Mouse (Mus musculus) heart, embryonic 11.5 days (tissue): Measurements from ENCODE around the gene Rsad2. TPM values are rescaled to one million over a fixed set of nuclear protein-coding genes. Genes with fewer than 3 reads are reported as not detected.

Experiments
- ATAC-seq: fragments of 200-750 bp; cut with Nextera tagmentation; replicated peaks from 2 replicates; pipeline ENCODE4 v1.8.0; 2017; ENCODE audit warnings: moderate library complexity; ENCODE audit not compliant: insufficient number of reproducible peaks, low FRiP score, low TSS enrichment
- H3K27ac ChIP-seq: fragments of 300-500 bp; sonication (generic); 2 replicates; pipeline ENCODE4 v1.5.1; 2014; ENCODE audit warnings: mild to moderate bottlenecking, low read depth, low read length
- H3K27me3 ChIP-seq: fragments of 300-500 bp; sonication (generic); 2 replicates; pipeline ENCODE4 v1.6.1; 2014; ENCODE audit warnings: mild to moderate bottlenecking, low read length, mixed read lengths; ENCODE audit not compliant: control insufficient read depth, insufficient read depth
- H3K36me3 ChIP-seq: fragments of 300-500 bp; sonication (generic); 2 replicates; pipeline ENCODE4 v1.6.1; 2014; ENCODE audit warnings: mild to moderate bottlenecking, low read length, moderate library complexity, mixed read lengths; ENCODE audit not compliant: control insufficient read depth, insufficient read depth
- H3K4me1 ChIP-seq: fragments of 300-500 bp; sonication (generic); 2 replicates; pipeline ENCODE4 v1.6.1; 2014; ENCODE audit warnings: low read length; ENCODE audit not compliant: control insufficient read depth, insufficient read depth
- H3K4me2 ChIP-seq: fragments of 300-500 bp; sonication (generic); 2 replicates; pipeline ENCODE4 v1.6.1; 2014; ENCODE audit warnings: mild to moderate bottlenecking, moderate library complexity
- H3K4me3 ChIP-seq: fragments of 300-500 bp; sonication (generic); 2 replicates; pipeline ENCODE4 v1.5.1; 2014; ENCODE audit warnings: low read depth, low read length
- H3K9ac ChIP-seq: fragments of 300-500 bp; sonication (generic); 2 replicates; pipeline ENCODE4 v1.6.1; 2014; ENCODE audit warnings: mild to moderate bottlenecking, low read depth, low read length, moderate library complexity
- H3K9me3 ChIP-seq: fragments of 300-500 bp; sonication (generic); replicated peaks from 2 replicates; pipeline ENCODE4 v1.6.1; 2016; ENCODE audit warnings: low read length; ENCODE audit not compliant: control insufficient read depth
- WGBS: fragments of 180-500 bp; shearing (Covaris S2); extraction: QIAGEN DNeasy Blood & Tissue Kit; methylation state at CpG from one replicate; pipeline ENCODE4 v1.1.7; 2014; ENCODE audit not compliant: insufficient replicate concordance; 5-methylcytosine and 5-hydroxymethylcytosine counted together
- polyA plus RNA-seq: library from polyadenylated mRNA; unstranded; fragments of >200 nt; fragmentation: Nextera tagmentation; extraction: Ambion mirVana; gene quantifications from 2 replicates; pipeline ENCODE4 v1.2.1, GENCODE M21; 2014

Gene Rsad2
- polyA plus RNA-seq, 1 experiment from 2014 or later: 0.13 TPM

GRCm38 (mm10) chr12:26412802-26413201 lies 43.5 kb downstream of the Rsad2 start:
- Histone ChIP-seq H3K27ac (no peak overlapping the region), H3K9ac (no peak overlapping the region), H3K4me3 (no peak overlapping the region), H3K36me3 (no peaks in the 10 kb centered on the region), H3K9me3 (no peaks in the 10 kb centered on the region), H3K4me1 (peaks cover 24% of the 10 kb centered on the region), H3K27me3 (no peaks in the 10 kb centered on the region), H3K4me2 (no peak overlapping the region)
- 72% methylated on average over 6 of the region's 6 CpGs for WGBS
- ATAC-seq: no peak

- Histone ChIP-seq H3K27ac (no peak overlapping the region), H3K4me3 (no peak overlapping the region), H3K27me3 (no peaks in the 10 kb centered on the region), H3K9ac (no peak overlapping the region), H3K4me2 (no peak overlapping the region), H3K9me3 (no peaks in the 10 kb centered on the region), H3K4me1 (peaks cover 24% of the 10 kb centered on the region), H3K36me3 (no peaks in the 10 kb centered on the region)
- no peak for ATAC-seq
- WGBS: 57% methylated on average over 10 of the region's 10 CpGs
These were observed 44.3 kb downstream of the Rsad2 start for GRCm38 (mm10) chr12:26411841-26412450.

GRCm38 (mm10) chr12:26410443-26410842 lies 45.8 kb downstream of the Rsad2 start:
- H3K9me3 ChIP-seq: no peaks in the 10 kb centered on the region
- no peak overlapping the region for H3K9ac ChIP-seq
- peaks cover 32% of the 10 kb centered on the region for H3K4me1 ChIP-seq
- no peak overlapping the region for H3K4me3 ChIP-seq
- no peak overlapping the region for H3K4me2 ChIP-seq
- ATAC-seq: no peak
- no peaks in the 10 kb centered on the region for H3K27me3 ChIP-seq
- no peaks in the 10 kb centered on the region for H3K36me3 ChIP-seq
- 89% methylated on average over 3 of the region's 3 CpGs for WGBS
- H3K27ac ChIP-seq: no peak overlapping the region

DNA sequence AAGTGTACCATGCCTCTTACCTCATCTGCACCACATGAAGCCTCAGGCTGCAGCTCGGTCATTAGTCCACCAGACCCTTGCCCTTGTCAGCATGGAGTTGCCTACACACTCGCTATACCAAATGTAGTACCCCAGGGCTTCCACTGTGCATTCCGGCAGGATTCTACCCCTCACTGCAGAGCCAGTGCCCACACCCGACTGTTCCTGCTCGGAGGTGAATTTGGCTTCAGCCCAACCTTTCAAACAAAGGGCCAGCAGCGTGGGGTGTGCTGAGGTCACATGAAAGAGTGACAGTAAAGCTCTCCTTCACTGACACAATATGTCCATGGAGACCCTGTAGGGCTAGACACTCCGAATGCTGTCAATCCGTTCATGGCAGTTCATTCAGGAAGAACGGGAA lies 47.5 kb downstream of the Rsad2 start:
- Histone ChIP-seq H3K4me3 (no peak overlapping the region), H3K27ac (no peak overlapping the region), H3K27me3 (no peaks in the 10 kb centered on the region), H3K4me1 (peaks cover 39% of the 10 kb centered on the region), H3K9me3 (no peaks in the 10 kb centered on the region), H3K4me2 (no peak overlapping the region), H3K9ac (no peak overlapping the region), H3K36me3 (no peaks in the 10 kb centered on the region)
- ATAC-seq: peak; percentile 55; the same call in 1 of the 2 replicates
- 69% methylated on average over 9 of the region's 9 CpGs for WGBS

- ATAC-seq: no peak
- Histone ChIP-seq H3K27ac (peak overlapping the region; percentile 29; the same call in 1 of the 2 replicates), H3K4me1 (peaks cover 30% of the 10 kb centered on the region), H3K9ac (no peak overlapping the region), H3K4me2 (peak overlapping the region; percentile 45), H3K27me3 (no peaks in the 10 kb centered on the region), H3K9me3 (no peaks in the 10 kb centered on the region), H3K36me3 (no peaks in the 10 kb centered on the region), H3K4me3 (no peak overlapping the region)
- 46% methylated on average over 11 of the region's 11 CpGs for WGBS
These were observed 51.2 kb downstream of the Rsad2 start for GRCm38 (mm10) chr12:26404781-26405702.

GRCm38 (mm10) chr12:26403372-26404125 lies 52.7 kb downstream of the Rsad2 start:
- H3K27me3 ChIP-seq: no peaks in the 10 kb centered on the region
- no peak overlapping the region for H3K4me2 ChIP-seq
- H3K4me3 ChIP-seq: no peak overlapping the region
- no peaks in the 10 kb centered on the region for H3K36me3 ChIP-seq
- H3K9ac ChIP-seq: no peak overlapping the region
- ATAC-seq: no peak
- peaks cover 24% of the 10 kb centered on the region for H3K4me1 ChIP-seq
- no peaks in the 10 kb centered on the region for H3K9me3 ChIP-seq
- H3K27ac ChIP-seq: no peak overlapping the region
- 77% methylated on average over 16 of the region's 16 CpGs for WGBS

DNA sequence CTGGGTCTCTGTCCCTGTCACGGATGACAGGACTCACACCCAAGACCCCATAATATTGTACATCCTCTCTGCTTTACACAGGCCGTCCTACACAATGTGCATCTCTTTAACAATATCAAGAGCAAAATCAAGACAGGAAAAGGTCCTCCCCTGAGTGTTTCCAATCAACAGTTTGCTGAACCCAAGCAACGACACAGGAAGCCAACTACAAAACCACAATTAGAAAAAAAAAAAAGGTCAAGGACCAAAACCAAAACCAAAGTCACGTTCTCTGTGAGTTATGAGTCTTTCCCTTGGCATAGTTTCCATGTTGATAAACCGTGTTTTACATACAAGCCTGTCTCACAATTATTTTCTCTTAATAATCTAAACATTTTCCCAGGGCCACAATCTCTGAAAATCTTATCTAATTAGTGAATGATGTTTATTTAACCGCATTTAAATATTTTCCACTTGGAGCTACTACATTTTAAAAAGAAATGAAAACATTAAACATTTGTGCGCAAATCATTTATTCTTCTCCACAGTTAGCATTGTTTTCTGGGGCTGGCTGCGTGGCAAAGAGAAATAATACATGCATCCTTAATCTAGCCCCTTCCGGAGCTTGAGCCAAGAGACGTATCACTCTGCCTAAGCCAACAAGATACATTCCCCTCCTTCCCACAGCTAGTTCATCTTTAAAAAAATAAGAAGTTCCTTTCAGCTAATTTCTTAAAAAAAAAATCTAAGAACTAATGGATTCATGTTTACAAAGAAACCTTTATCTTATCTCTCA lies 54.4 kb downstream of the Rsad2 start:
- no peak overlapping the region for H3K27ac ChIP-seq
- no peak for ATAC-seq
- no peak overlapping the region for H3K9ac ChIP-seq
- H3K9me3 ChIP-seq: no peaks in the 10 kb centered on the region
- no peaks in the 10 kb centered on the region for H3K36me3 ChIP-seq
- no peak overlapping the region for H3K4me3 ChIP-seq
- H3K4me1 ChIP-seq: peaks cover 20% of the 10 kb centered on the region
- no peak overlapping the region for H3K4me2 ChIP-seq
- H3K27me3 ChIP-seq: no peaks in the 10 kb centered on the region
- WGBS: 57% methylated on average over 10 of the region's 10 CpGs

- Histone ChIP-seq H3K9me3 (no peaks in the 10 kb centered on the region), H3K27ac (no peak overlapping the region), H3K9ac (no peak overlapping the region), H3K4me2 (no peak overlapping the region), H3K36me3 (no peaks in the 10 kb centered on the region), H3K27me3 (no peaks in the 10 kb centered on the region), H3K4me3 (no peak overlapping the region), H3K4me1 (peaks cover 20% of the 10 kb centered on the region)
- ATAC-seq: no peak
- WGBS: 79% methylated on average over 1 of the region's 1 CpGs
These were observed 55.0 kb downstream of the Rsad2 start for GRCm38 (mm10) chr12:26401254-26401653.
